Mouse (Mus musculus) lung, embryonic 15.5 days (tissue): ENCODE data around the gene Timp2. TPM values are rescaled to one million over a fixed set of nuclear protein-coding genes. Genes with fewer than 3 reads are reported as not detected.

ENCODE experiments used
- ATAC-seq: fragments of 200-750 bp; cut with Nextera tagmentation; 2 replicates; pipeline ENCODE4 v1.8.0; 2017; ENCODE audit warnings: moderate number of reproducible peaks, borderline replicate concordance; ENCODE audit not compliant: low FRiP score, low TSS enrichment; ENCODE audit errors: extremely low read depth
- H3K27ac ChIP-seq: fragments of 300-500 bp; sonication (generic); 2 replicates; pipeline ENCODE4 v1.5.1; 2015; ENCODE audit warnings: moderate library complexity, mild to moderate bottlenecking, inconsistent platforms
- H3K27me3 ChIP-seq: fragments of 300-500 bp; sonication (generic); 2 replicates; pipeline ENCODE4 v1.6.1; 2015; ENCODE audit warnings: inconsistent platforms
- H3K36me3 ChIP-seq: fragments of 300-500 bp; sonication (generic); 2 replicates; pipeline ENCODE4 v1.6.1; 2015; ENCODE audit warnings: inconsistent platforms
- H3K4me1 ChIP-seq: fragments of 300-500 bp; sonication (generic); 2 replicates; pipeline ENCODE4 v1.6.1; 2015; ENCODE audit warnings: inconsistent platforms
- H3K4me2 ChIP-seq: fragments of 300-500 bp; sonication (generic); 2 replicates; pipeline ENCODE4 v1.6.1; 2015; ENCODE audit warnings: inconsistent platforms, mild to moderate bottlenecking, moderate library complexity
- H3K4me3 ChIP-seq: fragments of 300-500 bp; sonication (generic); 2 replicates; pipeline ENCODE4 v1.5.1; 2015; ENCODE audit warnings: mild to moderate bottlenecking, inconsistent platforms
- H3K9ac ChIP-seq: fragments of 300-500 bp; sonication (generic); 2 replicates; pipeline ENCODE4 v1.6.1; 2015; ENCODE audit warnings: inconsistent platforms
- H3K9me3 ChIP-seq: fragments of 300-500 bp; sonication (generic); 2 replicates; pipeline ENCODE4 v1.6.1; 2016; ENCODE audit warnings: inconsistent platforms
- WGBS: fragments of 180-500 bp; shearing (Covaris S2); methylation state at CpG from one replicate; pipeline ENCODE4 v1.1.7; 2015; 5-methylcytosine and 5-hydroxymethylcytosine counted together
- polyA plus RNA-seq: library from polyadenylated mRNA; unstranded; fragments of >200 nt; fragmentation: Nextera tagmentation; extraction: Ambion mirVana; gene quantifications from 2 replicates; pipeline ENCODE4 v1.2.1, GENCODE M21; 2015

The Timp2 gene
- polyA plus RNA-seq, 1 experiment from 2014 or later: 79.1 TPM

- H3K4me3 ChIP-seq: no peak overlapping the region
- peaks cover 49% of the 10 kb centered on the region for H3K4me1 ChIP-seq
- H3K36me3 ChIP-seq: no peaks in the 10 kb centered on the region
- ATAC-seq: 0 out of 2 replicates have a peak, but pooled peaks have one; percentile 1
- peak overlapping the region; percentile 61; the same call in 1 of the 2 replicates for H3K27ac ChIP-seq
- H3K27me3 ChIP-seq: no peaks in the 10 kb centered on the region
- no peak overlapping the region for H3K4me2 ChIP-seq
- H3K9ac ChIP-seq: no peak overlapping the region
- WGBS: 41% methylated on average over 3 of the region's 3 CpGs
- H3K9me3 ChIP-seq: no peaks in the 10 kb centered on the region
These were observed 7.1 kb downstream of the Timp2 start for GRCm38 (mm10) chr11:118348419-118348818.

GRCm38 (mm10) chr11:118347911-118348310, 7.6 kb downstream of the Timp2 start:
- Histone ChIP-seq H3K27me3 (no peaks in the 10 kb centered on the region), H3K9me3 (no peaks in the 10 kb centered on the region), H3K9ac (no peak overlapping the region), H3K36me3 (no peaks in the 10 kb centered on the region), H3K4me3 (no peak overlapping the region), H3K4me1 (peaks cover 45% of the 10 kb centered on the region), H3K27ac (no peak overlapping the region), H3K4me2 (no peak overlapping the region)
- ATAC-seq: no peak
- 74% methylated on average over 12 of the region's 12 CpGs for WGBS

GRCm38 (mm10) chr11:118347391-118347790, 8.1 kb downstream of the Timp2 start:
- no peaks in the 10 kb centered on the region for H3K36me3 ChIP-seq
- H3K9ac ChIP-seq: no peak overlapping the region
- no peak overlapping the region; the same call in 1 of the 2 replicates for H3K27ac ChIP-seq
- WGBS: 82% methylated on average over 2 of the region's 2 CpGs
- H3K4me3 ChIP-seq: no peak overlapping the region
- no peaks in the 10 kb centered on the region for H3K27me3 ChIP-seq
- H3K4me1 ChIP-seq: peaks cover 44% of the 10 kb centered on the region
- no peak overlapping the region for H3K4me2 ChIP-seq
- no peak for ATAC-seq
- H3K9me3 ChIP-seq: no peaks in the 10 kb centered on the region

GRCm38 (mm10) chr11:118346395-118347096, 9.0 kb downstream of the Timp2 start:
- H3K4me2 ChIP-seq: no peak overlapping the region
- WGBS: 86% methylated on average over 8 of the region's 8 CpGs
- H3K27ac ChIP-seq: no peak overlapping the region
- H3K4me1 ChIP-seq: peaks cover 49% of the 10 kb centered on the region
- no peak overlapping the region for H3K4me3 ChIP-seq
- no peaks in the 10 kb centered on the region for H3K36me3 ChIP-seq
- no peak overlapping the region for H3K9ac ChIP-seq
- no peaks in the 10 kb centered on the region for H3K27me3 ChIP-seq
- no peaks in the 10 kb centered on the region for H3K9me3 ChIP-seq
- no peak for ATAC-seq

- H3K9me3 ChIP-seq: no peaks in the 10 kb centered on the region
- H3K4me1 ChIP-seq: peaks cover 49% of the 10 kb centered on the region
- WGBS: 40% methylated on average over 4 of the region's 4 CpGs
- H3K4me2 ChIP-seq: no peak overlapping the region
- no peak overlapping the region for H3K9ac ChIP-seq
- no peaks in the 10 kb centered on the region for H3K27me3 ChIP-seq
- H3K27ac ChIP-seq: no peak overlapping the region
- no peak overlapping the region for H3K4me3 ChIP-seq
- ATAC-seq: peak; percentile 19; the same call in 1 of the 2 replicates
- H3K36me3 ChIP-seq: no peaks in the 10 kb centered on the region
These were observed 9.8 kb downstream of the Timp2 start for GRCm38 (mm10) chr11:118345693-118346092.

DNA sequence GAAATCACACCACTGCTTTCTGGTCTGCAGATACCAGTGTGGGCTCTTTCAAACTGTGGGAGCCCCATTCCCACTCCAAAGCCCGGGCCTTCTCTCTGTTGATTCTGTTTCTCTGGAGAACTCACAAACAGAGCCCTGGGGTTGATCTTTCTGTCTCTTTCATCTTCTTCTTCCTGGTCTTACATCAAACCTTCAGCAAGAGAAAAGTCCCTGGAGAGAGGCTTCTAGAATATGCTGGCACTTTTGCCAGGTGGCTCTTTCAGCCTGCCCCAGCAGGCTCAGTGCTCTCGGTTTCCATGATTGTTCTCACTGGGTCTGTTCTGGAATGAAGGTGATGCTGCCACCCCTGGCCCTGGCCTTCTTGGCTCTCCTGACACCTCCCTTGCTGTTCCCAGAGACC, 11.9 kb downstream of the Timp2 start:
- Histone ChIP-seq H3K4me3 (no peak overlapping the region), H3K27ac (no peak overlapping the region), H3K9ac (no peak overlapping the region), H3K36me3 (no peaks in the 10 kb centered on the region), H3K4me2 (no peak overlapping the region), H3K27me3 (no peaks in the 10 kb centered on the region), H3K4me1 (peaks cover 37% of the 10 kb centered on the region), H3K9me3 (no peaks in the 10 kb centered on the region)
- 70% methylated on average over 2 of the region's 2 CpGs for WGBS
- no peak for ATAC-seq

GRCm38 (mm10) chr11:118342400-118342981, 13.0 kb downstream of the Timp2 start, which contains the start of gene Cep295nl:
TSS of gene Cep295nl (minus strand) at chr11:118342500.
- no peaks in the 10 kb centered on the region for H3K9me3 ChIP-seq
- no peaks in the 10 kb centered on the region for H3K27me3 ChIP-seq
- H3K36me3 ChIP-seq: no peaks in the 10 kb centered on the region
- H3K4me1 ChIP-seq: peaks cover 27% of the 10 kb centered on the region
- no peak within 1 kb of the TSS for H3K4me2 ChIP-seq
- 24% methylated on average over 7 of the region's 7 CpGs for WGBS
- ATAC-seq: no peak
- no peak within 1 kb of the TSS for H3K27ac ChIP-seq
- no peak within 1 kb of the TSS for H3K9ac ChIP-seq
- no peak within 1 kb of the TSS for H3K4me3 ChIP-seq

DNA sequence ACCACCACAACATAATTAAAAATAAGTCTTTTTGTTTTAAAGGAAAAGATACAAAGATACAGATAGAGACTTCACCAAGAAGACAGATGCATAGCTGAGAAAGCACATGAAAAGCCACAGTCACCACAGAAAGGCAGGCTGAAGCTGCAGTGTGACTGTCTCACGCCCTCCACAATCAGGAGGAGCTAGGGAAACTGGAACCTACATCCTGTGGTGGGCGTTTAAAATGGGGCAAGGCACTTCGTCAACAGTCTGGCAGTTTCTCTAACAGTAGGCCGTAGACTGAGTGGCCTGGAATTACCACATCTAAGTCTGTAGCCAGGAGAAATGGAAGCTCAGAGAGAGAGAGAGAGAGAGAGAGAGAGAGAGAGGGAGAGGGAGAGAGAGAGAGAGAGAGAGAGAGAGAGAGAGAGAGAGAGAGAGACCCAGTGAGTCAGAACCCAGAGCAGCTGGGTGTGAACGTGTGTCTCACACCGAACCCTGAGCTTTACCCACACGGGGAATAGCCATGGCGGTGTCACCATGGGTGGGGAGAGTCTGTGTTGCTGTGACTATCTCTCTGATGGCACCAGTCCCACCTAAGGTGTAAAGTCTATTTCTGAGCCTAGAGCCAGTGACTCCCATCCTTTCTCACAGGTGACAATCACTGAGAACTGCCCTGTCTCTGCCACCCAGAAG, 17.9 kb downstream of the Timp2 start:
- Histone ChIP-seq H3K27me3 (no peaks in the 10 kb centered on the region), H3K4me3 (no peak overlapping the region), H3K27ac (no peak overlapping the region), H3K4me1 (peaks cover 8% of the 10 kb centered on the region), H3K4me2 (no peak overlapping the region), H3K36me3 (peaks cover 5% of the 10 kb centered on the region; the same call in 1 of the 2 replicates), H3K9me3 (no peaks in the 10 kb centered on the region), H3K9ac (no peak overlapping the region)
- 61% methylated on average over 8 of the region's 8 CpGs for WGBS
- no peak for ATAC-seq

DNA sequence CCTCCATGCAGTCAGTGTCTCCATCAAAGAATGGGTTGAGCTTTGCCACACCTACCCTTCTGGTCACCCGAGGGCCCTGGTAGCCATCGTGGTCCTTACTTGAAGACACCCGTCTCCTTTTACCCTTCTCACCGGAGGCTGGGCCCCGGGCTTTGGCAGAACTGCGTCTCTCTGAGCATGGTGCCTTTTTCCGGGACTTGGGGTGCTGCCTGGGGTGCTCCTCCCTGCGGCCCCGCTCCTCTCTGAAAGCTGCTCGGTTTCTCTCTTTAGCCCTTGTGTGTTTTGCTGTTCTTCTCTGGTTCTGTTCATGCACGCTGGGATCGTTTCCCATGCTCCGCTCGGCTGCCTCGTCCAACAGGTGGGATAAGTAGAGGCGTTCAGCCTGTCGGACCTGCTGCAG, 22.1 kb downstream of the Timp2 start:
- no peak for ATAC-seq
- Histone ChIP-seq H3K9ac (no peak overlapping the region), H3K36me3 (peaks cover 5% of the 10 kb centered on the region; the same call in 1 of the 2 replicates), H3K9me3 (no peaks in the 10 kb centered on the region), H3K4me1 (no peaks in the 10 kb centered on the region), H3K4me3 (no peak overlapping the region), H3K27ac (no peak overlapping the region), H3K4me2 (no peak overlapping the region), H3K27me3 (no peaks in the 10 kb centered on the region)
- 84% methylated on average over 17 of the region's 17 CpGs for WGBS

- 87% methylated on average over 11 of the region's 11 CpGs for WGBS
- H3K4me1 ChIP-seq: peaks cover 8% of the 10 kb centered on the region
- no peak overlapping the region for H3K4me2 ChIP-seq
- no peaks in the 10 kb centered on the region for H3K9me3 ChIP-seq
- no peaks in the 10 kb centered on the region for H3K27me3 ChIP-seq
- H3K4me3 ChIP-seq: no peak overlapping the region
- H3K27ac ChIP-seq: no peak overlapping the region
- ATAC-seq: no peak
- H3K9ac ChIP-seq: no peak overlapping the region
- peaks cover 5% of the 10 kb centered on the region; the same call in 1 of the 2 replicates for H3K36me3 ChIP-seq
These were observed 23.2 kb downstream of the Timp2 start for GRCm38 (mm10) chr11:118332376-118332775.

DNA sequence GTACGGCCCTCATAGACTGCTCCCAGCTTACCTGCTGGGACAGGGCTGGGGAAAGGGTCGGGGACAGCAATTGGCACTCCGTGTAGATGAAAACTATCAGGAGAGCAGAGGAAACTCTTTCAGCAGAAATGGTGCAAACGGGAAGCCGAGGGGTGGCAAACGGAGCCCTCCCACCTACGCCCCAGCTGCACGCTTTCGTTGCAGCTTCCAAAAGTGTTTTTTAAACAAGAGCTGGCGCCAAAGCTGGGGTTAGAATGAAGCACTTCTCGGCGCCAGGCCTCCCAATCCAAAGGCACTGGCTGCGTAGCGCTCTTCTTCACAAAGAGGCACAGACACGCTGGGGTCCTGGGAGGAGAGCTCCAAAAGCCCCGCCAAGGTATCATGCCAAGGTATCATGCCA, 24.8 kb downstream of the Timp2 start:
- Histone ChIP-seq H3K27ac (no peak overlapping the region), H3K4me3 (no peak overlapping the region), H3K9me3 (no peaks in the 10 kb centered on the region), H3K27me3 (no peaks in the 10 kb centered on the region), H3K9ac (no peak overlapping the region), H3K36me3 (peaks cover 5% of the 10 kb centered on the region; the same call in 1 of the 2 replicates), H3K4me2 (no peak overlapping the region), H3K4me1 (peaks cover 16% of the 10 kb centered on the region)
- WGBS: 92% methylated on average over 16 of the region's 16 CpGs
- no peak for ATAC-seq

GRCm38 (mm10) chr11:118330361-118330760, 25.2 kb downstream of the Timp2 start:
- no peak overlapping the region for H3K27ac ChIP-seq
- H3K4me1 ChIP-seq: peaks cover 16% of the 10 kb centered on the region
- H3K9me3 ChIP-seq: no peaks in the 10 kb centered on the region
- ATAC-seq: no peak
- H3K9ac ChIP-seq: no peak overlapping the region
- H3K36me3 ChIP-seq: peaks cover 5% of the 10 kb centered on the region; the same call in 1 of the 2 replicates
- H3K27me3 ChIP-seq: no peaks in the 10 kb centered on the region
- whole genome bisulfite sequencing: 92% methylated on average over 14 of the region's 14 CpGs
- no peak overlapping the region for H3K4me2 ChIP-seq
- no peak overlapping the region for H3K4me3 ChIP-seq
